Mouse (Mus musculus): ENCODE results near the gene Slit1.

DNA sequence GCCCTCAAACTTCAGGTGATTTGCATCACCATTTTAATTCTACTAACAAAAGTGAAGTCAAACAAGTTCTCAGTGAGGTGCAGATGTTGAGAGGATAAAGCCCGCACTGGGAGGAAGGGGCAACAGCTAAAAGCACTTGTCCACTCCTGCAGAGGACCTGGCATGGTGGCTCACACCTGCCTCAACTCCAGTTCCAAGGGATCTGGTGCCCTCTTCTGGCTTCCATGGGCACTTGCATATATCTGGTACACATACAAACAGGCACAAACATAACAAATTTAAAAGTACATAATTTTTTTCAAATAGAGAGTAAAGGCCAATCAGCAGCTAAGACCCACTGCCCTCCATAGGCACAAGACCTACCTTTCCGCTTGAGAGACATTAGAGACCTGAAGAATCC is 47.9 kb upstream of the Slit1 start:
- TF ChIP-seq CTCF (IDR thresholded peaks at IDR 0.05; ENCODE audit: borderline replicate concordance, extremely low read depth, insufficient read depth, insufficient read length): peak; percentile 31; the same call in 1 of the 2 replicates
- no peak for TF ChIP-seq POLR2A (IDR thresholded peaks at IDR 0.05; ENCODE audit: borderline replicate concordance, extremely low read depth, insufficient read depth, insufficient read length, poor library complexity, severe bottlenecking)
